Mouse (Mus musculus) cerebral cortex, adult 2 months (tissue): ENCODE measurements around the gene Rnf212b.

ENCODE experiments used
- WGBS: fragments of 180-500 bp; shearing (Covaris S2); methylation state at CpG from one replicate; pipeline ENCODE4 v1.1.7; 2018; 5-methylcytosine and 5-hydroxymethylcytosine counted together

Gene Rnf212b

DNA sequence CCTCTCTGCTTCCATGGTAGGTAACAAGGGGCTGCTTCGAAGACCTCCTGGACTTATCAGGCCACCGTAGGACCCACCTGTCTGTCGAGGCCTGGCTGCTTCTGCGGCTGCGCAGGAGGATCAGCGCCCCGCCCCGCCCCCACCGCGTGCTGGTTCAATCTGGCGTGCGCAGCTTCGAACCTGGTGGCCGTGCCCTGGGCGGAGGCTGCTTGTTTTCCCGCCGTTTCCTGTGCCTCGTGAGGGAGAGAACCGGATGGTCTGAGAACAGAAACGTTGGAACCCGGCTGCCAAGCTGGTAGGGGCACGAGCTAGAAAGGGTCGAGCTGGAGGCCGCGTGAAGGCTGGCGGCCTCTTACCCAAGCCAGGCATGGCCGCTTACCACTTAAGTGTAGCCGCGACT is at the start of gene Rnf212b:
Rnf212b (plus strand) TSS at position 151 of the 400 bp plus-strand sequence.
- WGBS, result 86% methylated on average over 29 of the region's 29 CpGs

GRCm38 (mm10) chr14:54766937-54767336 is 47.0 kb upstream of the Rnf212b start:
- WGBS, result 97% methylated on average over 7 of the region's 7 CpGs

GRCm38 (mm10) chr14:54768314-54769067 is 45.5 kb upstream of the Rnf212b start:
- 74% methylated on average over 10 of the region's 10 CpGs for WGBS

DNA sequence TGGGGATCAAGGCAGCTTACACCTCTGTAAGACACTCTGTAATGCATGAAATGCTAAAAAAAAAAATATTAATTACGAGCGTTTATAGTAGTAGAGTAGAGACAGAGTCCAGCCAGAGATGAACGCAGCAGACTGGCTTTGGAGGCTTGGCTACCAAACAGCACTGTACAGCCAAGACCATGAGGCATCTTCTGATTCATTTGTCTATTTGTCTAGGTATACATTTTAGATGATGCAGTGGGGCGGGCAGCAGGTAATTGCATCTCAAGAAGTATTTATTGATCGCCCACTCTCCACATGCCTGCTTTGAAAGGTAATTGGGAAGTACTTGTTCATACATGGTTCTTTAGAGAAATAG is 44.9 kb upstream of the Rnf212b start:
- 90% methylated on average over 5 of the region's 5 CpGs for WGBS

DNA sequence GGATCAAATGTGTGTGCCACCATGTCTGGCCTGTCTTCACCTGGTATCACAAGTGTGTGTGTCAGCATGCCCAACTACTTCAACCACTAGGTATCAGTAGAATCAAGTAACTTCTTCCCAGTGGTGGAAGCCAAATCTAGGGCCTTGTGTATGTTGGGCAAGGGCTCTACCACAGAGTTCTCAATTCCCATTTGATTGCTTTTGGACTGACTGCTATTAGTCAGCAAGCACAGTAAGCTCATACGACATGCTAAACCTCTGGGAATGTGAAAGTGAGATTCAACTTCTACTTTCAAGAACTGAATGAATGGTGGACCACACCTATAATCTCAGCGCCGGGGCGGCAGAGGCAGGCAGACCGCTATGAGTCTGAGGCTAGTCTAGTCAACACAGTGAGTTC is 43.6 kb upstream of the Rnf212b start:
- 93% methylated on average over 5 of the region's 5 CpGs for WGBS

- 41% methylated on average over 20 of the region's 20 CpGs for WGBS
These were observed 41.5 kb upstream of the Rnf212b start for GRCm38 (mm10) chr14:54772333-54772856.

GRCm38 (mm10) chr14:54775534-54776041 is 38.4 kb upstream of the Rnf212b start:
- 56% methylated on average over 7 of the region's 7 CpGs for WGBS

DNA sequence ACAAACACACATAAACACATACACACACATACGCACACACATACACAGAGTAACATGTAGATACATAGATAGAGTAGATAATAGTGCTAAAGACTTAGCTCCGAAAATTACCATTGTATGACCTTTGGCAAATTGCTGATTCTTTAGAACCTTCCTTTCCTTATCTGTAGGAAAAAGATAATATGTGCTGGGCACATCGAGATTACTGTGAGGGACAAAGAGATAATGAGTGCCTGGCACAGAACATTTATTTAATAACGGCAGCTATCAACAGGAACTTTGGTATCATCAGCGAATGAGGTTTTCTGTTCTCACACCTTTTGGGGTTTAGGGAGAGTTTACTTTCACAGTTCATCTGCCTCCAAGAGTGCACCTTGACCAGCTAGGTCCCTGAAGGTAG is 37.2 kb upstream of the Rnf212b start:
- 70% methylated on average over 5 of the region's 5 CpGs for WGBS

- 62% methylated on average over 4 of the region's 4 CpGs for WGBS
These were observed 36.0 kb upstream of the Rnf212b start for GRCm38 (mm10) chr14:54777893-54778292.

DNA sequence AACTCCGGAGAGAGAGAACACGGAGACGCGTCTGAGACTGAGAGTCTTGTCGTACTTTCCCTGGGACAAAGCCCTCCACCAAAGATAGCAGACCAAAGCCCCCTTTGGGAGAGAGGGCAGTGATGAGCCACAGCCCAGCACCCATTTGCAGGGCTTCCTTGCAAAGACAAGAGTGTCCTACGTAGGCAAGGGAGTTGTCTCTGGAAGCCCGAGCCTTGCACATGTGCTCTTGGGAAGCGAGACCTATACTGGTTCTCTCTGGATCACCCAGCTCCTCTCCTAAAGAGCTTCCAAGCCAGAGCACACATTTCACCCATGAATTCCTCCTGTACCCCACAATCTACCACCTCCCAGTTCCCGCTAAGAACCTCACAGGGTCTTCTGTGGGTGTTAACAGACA is 33.9 kb upstream of the Rnf212b start:
- WGBS, result 31% methylated on average over 9 of the region's 9 CpGs

- WGBS, result 1% methylated on average over 35 of the region's 35 CpGs
These were observed 32.9 kb upstream of the Rnf212b start for GRCm38 (mm10) chr14:54780836-54781609.

GRCm38 (mm10) chr14:54781610-54782365 is 32.2 kb upstream of the Rnf212b start, which contains the start of gene Slc7a8:
Gene Slc7a8, minus strand, starts transcription at chr14:54781946.
- WGBS, result 3% methylated on average over 37 of the region's 37 CpGs

DNA sequence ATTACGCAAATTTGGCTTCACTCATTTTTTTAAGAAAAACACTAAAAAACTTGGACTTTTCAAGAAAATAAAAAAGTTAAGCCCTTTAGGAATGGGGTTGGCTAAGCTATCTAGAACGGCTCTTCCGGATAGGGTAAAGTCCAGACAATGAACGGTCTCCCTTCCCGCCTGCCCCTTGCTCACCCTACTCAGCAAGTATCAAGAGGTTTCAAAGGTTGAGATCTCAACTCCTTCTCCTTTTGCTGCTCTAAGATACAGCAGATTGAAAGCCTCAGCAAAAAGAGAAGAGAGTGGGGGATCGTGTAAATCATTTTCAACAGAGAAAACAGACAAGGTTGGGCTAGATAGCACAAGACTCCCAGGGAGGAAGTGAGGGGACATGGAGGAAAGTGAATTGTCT is 31.0 kb upstream of the Rnf212b start:
- 91% methylated on average over 6 of the region's 6 CpGs for WGBS

DNA sequence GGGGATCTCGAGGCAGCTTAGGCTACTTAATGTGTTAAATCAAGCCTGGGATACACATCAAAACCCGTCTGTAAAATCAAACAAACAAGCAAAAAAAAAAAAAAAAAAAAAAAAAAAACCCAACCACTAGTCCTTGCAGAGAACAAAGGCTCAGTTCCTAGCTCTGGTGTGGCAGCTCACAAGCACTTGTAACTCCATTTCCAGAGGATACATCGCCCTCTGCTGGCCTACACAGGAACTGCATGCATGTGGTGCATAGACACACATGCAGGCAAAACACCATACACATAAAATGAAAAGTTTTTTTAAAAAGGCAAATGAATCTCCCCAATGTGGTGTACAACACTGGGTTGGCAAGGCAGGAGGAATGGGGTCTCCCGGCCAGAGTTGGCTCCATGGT is 28.0 kb upstream of the Rnf212b start:
- whole genome bisulfite sequencing, result 50% methylated on average over 4 of the region's 4 CpGs

DNA sequence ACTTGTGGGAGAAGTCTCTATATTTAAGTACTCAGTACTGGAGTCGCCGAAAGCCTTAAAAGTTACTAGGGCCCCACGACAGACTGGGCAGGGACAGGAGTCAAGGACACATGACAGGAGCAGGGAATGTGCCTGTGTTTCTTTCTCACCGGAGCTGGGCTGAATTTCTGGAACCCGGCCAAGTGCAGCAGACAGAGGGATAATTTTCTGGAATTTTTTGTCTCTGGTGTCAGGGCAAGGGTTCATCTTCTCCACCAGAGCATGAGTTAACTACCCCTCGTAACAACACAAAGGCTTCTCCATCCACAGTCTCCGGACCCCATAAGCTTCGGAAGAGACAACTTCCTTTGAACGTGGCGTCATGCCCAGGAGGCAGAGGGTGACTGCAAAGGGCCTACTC is 27.5 kb upstream of the Rnf212b start:
- 53% methylated on average over 10 of the region's 10 CpGs for WGBS

DNA sequence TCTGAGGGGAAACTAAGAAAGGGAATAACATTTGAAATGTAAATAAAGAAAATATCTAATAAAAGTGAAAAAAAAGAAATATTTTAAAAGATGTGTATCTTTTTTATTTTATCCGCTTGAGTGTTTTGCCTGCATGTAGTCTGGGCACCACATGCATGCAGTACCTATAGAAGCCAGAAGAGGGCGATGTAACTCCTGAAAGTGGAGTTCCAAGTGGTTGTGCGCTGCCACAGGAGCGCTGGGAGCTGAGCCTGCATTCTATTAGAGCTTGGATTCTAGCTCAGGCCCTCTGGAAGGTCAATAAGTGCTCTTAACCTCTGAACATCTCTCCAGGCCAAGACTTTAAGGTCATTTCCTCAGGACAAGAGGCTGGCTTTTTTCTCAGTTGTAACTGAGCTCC is 26.7 kb upstream of the Rnf212b start:
- 66% methylated on average over 4 of the region's 4 CpGs for WGBS

DNA sequence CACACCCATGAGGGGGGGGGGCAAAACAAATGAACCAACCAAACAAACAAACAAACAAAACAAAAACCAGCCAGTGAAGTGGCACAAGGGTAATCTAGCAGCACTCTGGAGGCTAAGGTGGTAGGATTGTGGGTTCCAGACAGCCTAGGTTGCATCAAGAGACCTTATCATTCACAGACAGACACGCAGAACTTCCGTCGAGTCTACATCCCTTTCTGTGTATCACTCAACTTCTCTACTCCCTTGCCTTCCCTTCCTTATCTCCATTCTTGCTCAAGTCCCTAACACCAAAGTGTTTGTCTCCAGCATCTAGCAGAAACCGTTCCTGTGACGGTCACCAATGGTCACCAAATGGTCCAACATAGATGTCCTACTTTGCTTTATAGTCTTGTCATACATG is 25.7 kb upstream of the Rnf212b start:
- 95% methylated on average over 5 of the region's 5 CpGs for WGBS

GRCm38 (mm10) chr14:54792166-54792565 is 21.8 kb upstream of the Rnf212b start:
- WGBS, result 86% methylated on average over 6 of the region's 6 CpGs

DNA sequence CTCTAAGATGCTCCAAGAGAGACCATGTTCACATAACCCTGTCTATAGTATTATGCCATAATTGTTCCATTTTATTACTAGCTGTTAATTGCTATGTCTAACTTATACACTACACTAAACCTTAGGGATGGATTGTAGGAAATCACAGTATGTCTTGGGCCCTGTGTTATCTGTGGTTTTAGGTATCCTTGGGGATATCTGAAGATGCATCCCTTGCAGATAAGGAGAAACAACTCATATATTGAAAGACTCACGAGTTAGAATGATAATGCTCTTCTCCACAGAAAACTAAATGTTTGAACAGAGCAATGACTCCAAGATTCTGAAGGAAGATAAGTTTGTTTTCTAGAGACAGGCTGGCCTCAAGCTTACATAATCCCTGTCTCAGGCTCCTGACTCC is 20.6 kb upstream of the Rnf212b start:
- 95% methylated on average over 1 of the region's 1 CpGs for WGBS

GRCm38 (mm10) chr14:54793894-54794830 is 19.8 kb upstream of the Rnf212b start:
- WGBS, result 89% methylated on average over 8 of the region's 8 CpGs

DNA sequence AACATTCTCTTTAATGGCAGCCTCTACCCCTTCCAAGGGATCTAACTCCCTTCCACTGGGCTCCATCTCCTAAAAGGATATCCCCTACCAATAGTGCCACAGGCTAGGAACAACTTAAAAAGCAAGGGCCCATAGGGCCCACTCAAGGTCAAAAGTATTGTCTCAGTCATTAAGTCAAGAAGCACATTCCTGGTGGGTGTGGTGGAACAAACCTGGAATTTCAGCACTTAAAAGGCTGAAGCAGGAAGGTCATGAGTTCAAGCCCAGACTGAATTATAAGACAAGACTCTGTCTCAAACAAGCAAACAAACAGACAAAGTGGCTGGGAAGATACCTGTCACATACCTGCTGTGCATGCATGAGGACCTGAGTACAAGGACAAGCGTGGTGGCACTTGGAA is 18.0 kb upstream of the Rnf212b start:
- WGBS, result 100% methylated on average over 1 of the region's 1 CpGs
